Mouse (Mus musculus): ENCODE results near the gene Dus3l.

GRCm38 (mm10) chr17:56763741-56764250, 761 bp upstream of the Dus3l start:
- TF ChIP-seq POLR2A (IDR thresholded peaks at IDR 0.05; ENCODE audit: borderline replicate concordance, extremely low read depth, low read depth, low read length) (no peak), CTCF (IDR thresholded peaks at IDR 0.05; ENCODE audit: insufficient read depth, low read length) (no peak)

Data from lung, adult 2 months (tissue).